7 mouse cellular contexts compared by ENCODE assay signal in genomic region chr2:64948418-64949169, GRCm38 (mm10).
DNase-seq lines count a peak whose midpoint lies in the region; ATAC-seq and TF ChIP-seq lines count a peak whose summit lies in the region.

No protein-coding gene starts in this region.

- no peaks in the 10 kb centered on the region for H3K27me3 ChIP-seq in ES-Bruce4 (ENCODE audit: control insufficient read depth, insufficient read depth, low read length, poor library complexity, severe bottlenecking)
- H3K27me3 ChIP-seq in forebrain, embryonic 12.5 days, result no peaks in the 10 kb centered on the region
- no peaks in the 10 kb centered on the region for H3K27me3 ChIP-seq in limb, embryonic 14.5 days (ENCODE audit: control insufficient read depth, insufficient read depth, low read length)
- H3K27me3 ChIP-seq in neural tube, embryonic 14.5 days (ENCODE audit: control insufficient read depth, insufficient read depth, low read length), result no peaks in the 10 kb centered on the region

- 63% methylated on average over 12 of the region's 12 CpGs for WGBS in forebrain, embryonic 12.5 days
- 44% methylated on average over 12 of the region's 12 CpGs for WGBS in limb, embryonic 14.5 days
- 81% methylated on average over 12 of the region's 12 CpGs for whole genome bisulfite sequencing in neural tube, embryonic 14.5 days

- H3K36me3 ChIP-seq in ES-Bruce4 (ENCODE audit: control insufficient read depth, insufficient read depth, low read length, poor library complexity, severe bottlenecking), result no peaks in the 10 kb centered on the region
- H3K36me3 ChIP-seq in forebrain, embryonic 12.5 days (replicated peaks), result no peaks in the 10 kb centered on the region
- no peaks in the 10 kb centered on the region for H3K36me3 ChIP-seq in limb, embryonic 14.5 days (ENCODE audit: control insufficient read depth, insufficient read depth, low read length)
- H3K36me3 ChIP-seq in neural tube, embryonic 14.5 days (ENCODE audit: control insufficient read depth, insufficient read depth, low read length), result no peaks in the 10 kb centered on the region

- TF ChIP-seq CTCF in ES-Bruce4 (IDR thresholded peaks at IDR 0.05; ENCODE audit: low read depth, low read length), result peak; percentile 25

- H3K4me3 ChIP-seq in ES-Bruce4 (ENCODE audit: low read depth, low read length), result no peak overlapping the region
- H3K4me3 ChIP-seq in forebrain, embryonic 12.5 days (replicated peaks), result no peak overlapping the region
- no peak overlapping the region for H3K4me3 ChIP-seq in limb, embryonic 14.5 days (replicated peaks; ENCODE audit: low read length)
- H3K4me3 ChIP-seq in neural tube, embryonic 14.5 days (ENCODE audit: low read depth, low read length), result no peak overlapping the region

- no peak for TF ChIP-seq POLR2A in ES-Bruce4 (IDR thresholded peaks at IDR 0.05; ENCODE audit: insufficient read depth, low read length)
- no peak for TF ChIP-seq POLR2A in limb, embryonic 14.5 days (IDR thresholded peaks at IDR 0.05; ENCODE audit: borderline replicate concordance, extremely low read depth, insufficient read depth, insufficient read length)

- no peaks in the 10 kb centered on the region for H3K9me3 ChIP-seq in ES-Bruce4 (replicated peaks; ENCODE audit: control insufficient read depth, insufficient read depth, low read length, poor library complexity, severe bottlenecking)
- no peaks in the 10 kb centered on the region for H3K9me3 ChIP-seq in forebrain, embryonic 12.5 days
- no peaks in the 10 kb centered on the region for H3K9me3 ChIP-seq in limb, embryonic 14.5 days (ENCODE audit: control insufficient read depth, low read length)
- H3K9me3 ChIP-seq in neural tube, embryonic 14.5 days (ENCODE audit: control insufficient read depth, low read length), result no peaks in the 10 kb centered on the region

- no peak overlapping the region for H3K27ac ChIP-seq in ES-Bruce4 (ENCODE audit: insufficient read depth, low read length)
- no peak overlapping the region for H3K27ac ChIP-seq in forebrain, embryonic 12.5 days
- H3K27ac ChIP-seq in limb, embryonic 14.5 days (replicated peaks; ENCODE audit: low read depth, low read length), result no peak overlapping the region
- H3K27ac ChIP-seq in neural tube, embryonic 14.5 days (ENCODE audit: low read depth, low read length), result no peak overlapping the region

- H3K4me2 ChIP-seq in forebrain, embryonic 12.5 days, result no peak overlapping the region
- no peak overlapping the region; the same call in 1 of the 2 replicates for H3K4me2 ChIP-seq in limb, embryonic 14.5 days (replicated peaks; ENCODE audit: low read depth, low read length, severe bottlenecking)
- no peak overlapping the region for H3K4me2 ChIP-seq in neural tube, embryonic 14.5 days (ENCODE audit: low read depth, low read length)

- ATAC-seq in forebrain, embryonic 12.5 days (ENCODE audit: low FRiP score), result peak; percentile 73
- ATAC-seq in limb, embryonic 14.5 days (ENCODE audit: low FRiP score, low read depth), result peak; percentile 57; the same call in 1 of the 2 replicates
- ATAC-seq in neural tube, embryonic 14.5 days (ENCODE audit: low read depth), result peak; percentile 90

- TF ChIP-seq EP300 in ES-Bruce4 (IDR thresholded peaks at IDR 0.05; ENCODE audit: insufficient read depth, low read depth, low read length), result no peak

- no peaks in the 10 kb centered on the region for H3K4me1 ChIP-seq in ES-Bruce4 (ENCODE audit: control insufficient read depth, insufficient read depth, low read length)
- 0 out of 2 replicates have a peak, but pooled peaks cover 2% of the 10 kb centered on the region for H3K4me1 ChIP-seq in forebrain, embryonic 12.5 days
- no peaks in the 10 kb centered on the region for H3K4me1 ChIP-seq in limb, embryonic 14.5 days (ENCODE audit: control insufficient read depth, insufficient read depth, low read length)
- H3K4me1 ChIP-seq in neural tube, embryonic 14.5 days (ENCODE audit: control insufficient read depth, insufficient read depth, low read length), result no peaks in the 10 kb centered on the region

- peak; percentile 50 for DNase-seq in 416B (ENCODE audit: low read depth)
- peak; percentile 45 for DNase-seq in kidney, adult 9 months
- peak; percentile 13 for DNase-seq in limb, embryonic 14.5 days (ENCODE audit: low spot score)
- no peak for DNase-seq in spleen, adult 18-20 months

- no peak overlapping the region for H3K9ac ChIP-seq in ES-Bruce4 (ENCODE audit: low read depth, poor library complexity, severe bottlenecking)
- no peak overlapping the region for H3K9ac ChIP-seq in forebrain, embryonic 12.5 days
- no peak overlapping the region for H3K9ac ChIP-seq in limb, embryonic 14.5 days (ENCODE audit: low read depth, low read length, severe bottlenecking)
- H3K9ac ChIP-seq in neural tube, embryonic 14.5 days (replicated peaks; ENCODE audit: low read depth, low read length), result no peak overlapping the region

Comparison
In these comparisons a context has a peak if more than half of its experiments do, and no peak if none do; other contexts are left out.
1. DNase-seq: peak in 416B (single experiment), kidney, adult 9 months (single experiment) and limb, embryonic 14.5 days (single experiment); none in spleen, adult 18-20 months (0 of 2).
2. Peak in every context shown above with its lines, with median percentiles within 50 percentile points of each other: ATAC-seq.